Mouse (Mus musculus) lung, embryonic 15.5 days (tissue): ENCODE results near the gene Mybpc2. TPM values are rescaled to one million over a fixed set of nuclear protein-coding genes. Genes with fewer than 3 reads are reported as not detected.

ENCODE experiments used
- ATAC-seq: fragments of 200-750 bp; cut with Nextera tagmentation; 2 replicates; pipeline ENCODE4 v1.8.0; 2017; ENCODE audit warnings: moderate number of reproducible peaks, borderline replicate concordance; ENCODE audit not compliant: low FRiP score, low TSS enrichment; ENCODE audit errors: extremely low read depth
- H3K27ac ChIP-seq: fragments of 300-500 bp; sonication (generic); 2 replicates; pipeline ENCODE4 v1.5.1; 2015; ENCODE audit warnings: moderate library complexity, mild to moderate bottlenecking, inconsistent platforms
- H3K27me3 ChIP-seq: fragments of 300-500 bp; sonication (generic); 2 replicates; pipeline ENCODE4 v1.6.1; 2015; ENCODE audit warnings: inconsistent platforms
- H3K36me3 ChIP-seq: fragments of 300-500 bp; sonication (generic); 2 replicates; pipeline ENCODE4 v1.6.1; 2015; ENCODE audit warnings: inconsistent platforms
- H3K4me1 ChIP-seq: fragments of 300-500 bp; sonication (generic); 2 replicates; pipeline ENCODE4 v1.6.1; 2015; ENCODE audit warnings: inconsistent platforms
- H3K4me2 ChIP-seq: fragments of 300-500 bp; sonication (generic); 2 replicates; pipeline ENCODE4 v1.6.1; 2015; ENCODE audit warnings: inconsistent platforms, mild to moderate bottlenecking, moderate library complexity
- H3K4me3 ChIP-seq: fragments of 300-500 bp; sonication (generic); 2 replicates; pipeline ENCODE4 v1.5.1; 2015; ENCODE audit warnings: mild to moderate bottlenecking, inconsistent platforms
- H3K9ac ChIP-seq: fragments of 300-500 bp; sonication (generic); 2 replicates; pipeline ENCODE4 v1.6.1; 2015; ENCODE audit warnings: inconsistent platforms
- H3K9me3 ChIP-seq: fragments of 300-500 bp; sonication (generic); 2 replicates; pipeline ENCODE4 v1.6.1; 2016; ENCODE audit warnings: inconsistent platforms
- WGBS: fragments of 180-500 bp; shearing (Covaris S2); methylation state at CpG from one replicate; pipeline ENCODE4 v1.1.7; 2015; 5-methylcytosine and 5-hydroxymethylcytosine counted together
- polyA plus RNA-seq: library from polyadenylated mRNA; unstranded; fragments of >200 nt; fragmentation: Nextera tagmentation; extraction: Ambion mirVana; gene quantifications from 2 replicates; pipeline ENCODE4 v1.2.1, GENCODE M21; 2015

The Mybpc2 gene
- polyA plus RNA-seq, 1 experiment from 2014 or later = 0.45 TPM

- WGBS = 94% methylated on average over 11 of the region's 11 CpGs
- H3K4me2 ChIP-seq = no peak overlapping the region
Measured at GRCm38 (mm10) chr7:44542555-44542954, 18.1 kb upstream of the Mybpc2 start.

GRCm38 (mm10) chr7:44538756-44539624 is 14.5 kb upstream of the Mybpc2 start:
- no peak overlapping the region for H3K4me2 ChIP-seq
- no peak overlapping the region for H3K4me3 ChIP-seq
- no peak for ATAC-seq
- WGBS = 88% methylated on average over 41 of the region's 41 CpGs
- peaks cover 76% of the 10 kb centered on the region for H3K36me3 ChIP-seq
- no peak overlapping the region for H3K9ac ChIP-seq
- no peaks in the 10 kb centered on the region for H3K4me1 ChIP-seq
- no peaks in the 10 kb centered on the region for H3K9me3 ChIP-seq
- H3K27ac ChIP-seq = no peak overlapping the region
- H3K27me3 ChIP-seq = no peaks in the 10 kb centered on the region

More at GRCm38 (mm10) chr7:44542555-44542954, 18.1 kb upstream of the Mybpc2 start:
- H3K9ac ChIP-seq = no peak overlapping the region
- H3K4me3 ChIP-seq = no peak overlapping the region
- no peaks in the 10 kb centered on the region for H3K9me3 ChIP-seq
- peaks cover 7% of the 10 kb centered on the region for H3K4me1 ChIP-seq
- no peaks in the 10 kb centered on the region for H3K27me3 ChIP-seq
- H3K27ac ChIP-seq = no peak overlapping the region
- peaks cover 46% of the 10 kb centered on the region for H3K36me3 ChIP-seq
- no peak for ATAC-seq

DNA sequence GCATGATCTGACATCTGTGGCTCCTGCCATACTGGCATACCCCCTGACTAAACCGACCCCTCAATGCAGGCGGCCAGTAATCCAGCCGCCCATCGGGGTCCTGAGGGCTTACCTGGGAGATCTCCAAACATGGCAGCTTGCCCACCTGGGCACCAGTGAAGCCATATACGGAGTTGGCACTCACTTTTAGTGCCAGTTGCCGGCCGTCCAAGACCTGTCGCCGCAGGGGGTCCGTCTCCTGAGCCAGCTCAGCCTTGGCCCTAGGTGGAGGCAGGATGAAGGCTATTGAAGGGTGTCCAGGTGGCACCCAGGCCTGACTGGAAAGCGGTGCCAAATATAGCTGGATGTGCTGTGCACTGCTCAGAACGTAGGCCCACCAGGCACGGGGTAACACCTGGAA is 13.0 kb upstream of the Mybpc2 start:
- Histone ChIP-seq H3K9me3 (no peaks in the 10 kb centered on the region), H3K4me1 (no peaks in the 10 kb centered on the region), H3K4me3 (no peak overlapping the region), H3K9ac (no peak overlapping the region), H3K27ac (no peak overlapping the region), H3K4me2 (no peak overlapping the region), H3K36me3 (peaks cover 84% of the 10 kb centered on the region), H3K27me3 (no peaks in the 10 kb centered on the region)
- ATAC-seq = no peak
- 92% methylated on average over 13 of the region's 13 CpGs for WGBS

GRCm38 (mm10) chr7:44537009-44537408 is 12.6 kb upstream of the Mybpc2 start:
- Histone ChIP-seq H3K9ac (no peak overlapping the region), H3K4me3 (no peak overlapping the region), H3K4me2 (no peak overlapping the region), H3K36me3 (peaks cover 81% of the 10 kb centered on the region), H3K27ac (no peak overlapping the region), H3K27me3 (no peaks in the 10 kb centered on the region), H3K4me1 (no peaks in the 10 kb centered on the region), H3K9me3 (no peaks in the 10 kb centered on the region)
- no peak for ATAC-seq
- WGBS = 68% methylated on average over 7 of the region's 7 CpGs

DNA sequence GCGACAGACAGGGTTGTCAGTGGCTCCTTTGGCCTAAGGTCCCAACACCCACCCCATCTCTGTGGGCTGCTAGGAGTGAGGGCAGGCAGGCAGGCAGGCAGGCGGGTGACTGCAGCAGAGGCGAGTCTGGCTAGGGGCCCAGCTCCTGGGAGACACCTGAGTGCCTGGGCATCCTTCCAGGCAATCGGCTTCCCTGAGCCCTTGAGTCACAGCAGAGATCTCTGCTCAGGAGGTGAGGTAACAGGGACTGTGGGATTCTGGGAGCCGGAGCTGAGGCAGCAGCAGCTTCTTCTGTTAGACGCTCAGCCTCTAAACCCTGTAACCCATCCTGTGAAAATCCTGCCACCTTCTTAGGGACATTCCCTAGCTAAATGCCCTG is 12.1 kb upstream of the Mybpc2 start:
- Histone ChIP-seq H3K27me3 (no peaks in the 10 kb centered on the region), H3K36me3 (peaks cover 79% of the 10 kb centered on the region), H3K4me2 (no peak overlapping the region), H3K4me3 (no peak overlapping the region), H3K4me1 (no peaks in the 10 kb centered on the region), H3K9me3 (no peaks in the 10 kb centered on the region), H3K9ac (no peak overlapping the region), H3K27ac (no peak overlapping the region)
- no peak for ATAC-seq
- WGBS = 80% methylated on average over 6 of the region's 6 CpGs

DNA sequence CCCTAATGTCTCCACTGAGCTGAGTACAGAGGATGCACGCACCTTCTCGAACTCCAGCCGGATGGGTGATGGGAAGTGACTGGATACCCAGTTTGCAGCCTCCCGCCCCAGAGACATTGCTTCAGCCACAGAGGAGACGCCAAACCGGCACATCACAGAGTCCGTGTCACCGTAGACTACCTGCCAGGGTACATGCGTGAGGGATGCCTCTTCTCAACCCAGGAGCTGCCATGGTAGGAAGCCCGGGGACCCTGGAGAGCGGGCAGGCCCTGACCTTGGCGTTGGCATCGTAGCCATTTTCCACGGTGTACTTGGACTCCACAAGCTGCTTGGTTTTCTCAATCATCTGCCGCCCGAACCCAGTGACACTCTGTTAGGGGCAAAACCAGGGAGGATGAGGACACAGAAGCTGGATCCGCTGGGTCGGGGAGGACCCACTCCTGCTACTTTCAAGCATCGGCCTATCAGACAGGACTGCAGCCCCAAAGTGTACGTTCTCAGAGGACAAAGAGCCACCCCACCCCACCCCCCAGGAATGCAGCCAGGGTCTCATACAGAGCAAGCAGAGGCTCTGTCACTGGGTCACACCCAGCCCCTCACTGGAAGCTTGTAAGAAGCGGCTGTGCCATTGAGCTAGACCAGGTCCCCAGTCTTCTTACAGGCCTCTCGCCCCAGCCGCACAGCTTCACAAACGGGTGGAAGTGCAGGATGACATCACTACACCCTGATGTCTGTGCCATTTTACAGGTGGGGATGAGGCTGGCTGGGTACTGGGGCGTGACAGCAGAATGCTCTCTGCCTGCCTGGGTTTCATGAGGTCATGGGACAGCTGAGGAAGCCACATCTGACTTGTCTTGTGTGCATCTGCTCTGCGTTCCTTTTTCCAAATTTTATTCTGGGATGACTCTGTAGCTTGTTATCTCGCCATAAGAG is 11.5 kb upstream of the Mybpc2 start:
- peaks cover 72% of the 10 kb centered on the region for H3K36me3 ChIP-seq
- H3K9me3 ChIP-seq = no peaks in the 10 kb centered on the region
- no peak for ATAC-seq
- 90% methylated on average over 27 of the region's 27 CpGs for WGBS
- no peak overlapping the region for H3K4me3 ChIP-seq
- H3K27me3 ChIP-seq = no peaks in the 10 kb centered on the region
- no peaks in the 10 kb centered on the region for H3K4me1 ChIP-seq
- no peak overlapping the region for H3K27ac ChIP-seq
- no peak overlapping the region for H3K9ac ChIP-seq
- no peak overlapping the region for H3K4me2 ChIP-seq

DNA sequence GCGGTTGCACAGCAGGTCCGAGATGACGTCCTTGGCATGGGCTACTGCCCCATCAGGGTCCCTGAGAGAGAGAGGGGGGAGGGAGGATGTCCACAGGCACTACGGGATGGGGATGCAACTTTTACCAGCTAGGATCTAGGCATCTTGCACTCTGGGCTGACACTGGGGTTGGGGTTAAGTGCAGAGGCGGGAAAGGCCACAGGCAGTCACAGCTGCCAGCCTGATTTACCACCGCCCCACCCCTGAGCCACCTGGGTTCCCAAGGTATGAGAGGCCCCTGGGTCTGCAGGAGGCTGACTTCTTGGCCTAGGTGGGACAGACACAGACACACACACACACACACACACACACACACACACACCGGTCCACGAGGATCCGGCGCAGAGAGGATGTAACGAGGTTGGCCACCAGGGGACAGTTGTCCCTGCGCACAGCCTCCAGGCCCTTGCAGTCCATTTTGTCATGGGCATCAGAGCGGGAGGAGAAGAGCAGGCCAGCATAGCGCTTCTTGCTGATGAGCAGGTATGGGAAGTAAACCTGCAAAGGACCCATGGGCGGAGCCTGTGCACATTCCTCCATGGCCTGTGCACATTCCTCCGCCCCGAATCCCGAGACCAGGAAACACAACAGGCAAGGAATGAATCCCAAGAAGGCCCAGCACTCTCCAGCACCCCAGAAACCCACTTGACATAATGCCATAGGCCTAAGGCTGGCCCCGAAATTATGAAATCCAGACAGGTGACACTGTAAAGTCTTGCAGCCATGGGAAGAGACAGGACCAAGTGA is 10.4 kb upstream of the Mybpc2 start:
- Histone ChIP-seq H3K4me3 (no peak overlapping the region), H3K9me3 (no peaks in the 10 kb centered on the region), H3K27ac (no peak overlapping the region), H3K36me3 (peaks cover 63% of the 10 kb centered on the region), H3K4me2 (no peak overlapping the region), H3K9ac (no peak overlapping the region), H3K4me1 (no peaks in the 10 kb centered on the region), H3K27me3 (no peaks in the 10 kb centered on the region)
- ATAC-seq = no peak
- WGBS = 79% methylated on average over 19 of the region's 19 CpGs

GRCm38 (mm10) chr7:44534242-44534641 is 9.8 kb upstream of the Mybpc2 start:
- Histone ChIP-seq H3K9ac (no peak overlapping the region), H3K27ac (no peak overlapping the region), H3K4me1 (no peaks in the 10 kb centered on the region), H3K27me3 (peaks cover 3% of the 10 kb centered on the region; the same call in 1 of the 2 replicates), H3K9me3 (no peaks in the 10 kb centered on the region), H3K4me3 (no peak overlapping the region), H3K36me3 (peaks cover 57% of the 10 kb centered on the region), H3K4me2 (no peak overlapping the region)
- 89% methylated on average over 13 of the region's 13 CpGs for WGBS
- ATAC-seq = no peak

DNA sequence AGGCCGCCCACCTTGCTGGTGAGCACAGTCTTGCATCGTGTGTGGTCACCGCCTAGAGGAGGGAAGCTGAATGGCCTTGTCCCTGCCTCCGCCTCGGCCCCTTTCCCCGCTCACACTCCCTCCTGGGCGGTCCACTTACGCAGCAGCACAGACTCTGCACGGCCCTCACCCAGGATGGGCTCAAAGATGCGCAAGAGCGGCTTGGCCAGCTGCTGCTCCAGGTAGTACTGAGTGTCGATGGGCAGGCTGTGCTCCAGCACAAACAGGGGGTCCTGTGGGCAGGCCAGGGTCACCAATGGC is 9.2 kb upstream of the Mybpc2 start:
- H3K27me3 ChIP-seq = peaks cover 8% of the 10 kb centered on the region
- H3K27ac ChIP-seq = no peak overlapping the region
- H3K4me3 ChIP-seq = no peak overlapping the region
- no peak for ATAC-seq
- no peak overlapping the region for H3K4me2 ChIP-seq
- peaks cover 52% of the 10 kb centered on the region for H3K36me3 ChIP-seq
- H3K9me3 ChIP-seq = no peaks in the 10 kb centered on the region
- H3K9ac ChIP-seq = no peak overlapping the region
- WGBS = 80% methylated on average over 12 of the region's 12 CpGs
- no peaks in the 10 kb centered on the region for H3K4me1 ChIP-seq

- no peak overlapping the region for H3K4me2 ChIP-seq
- no peak overlapping the region for H3K4me3 ChIP-seq
- no peaks in the 10 kb centered on the region for H3K9me3 ChIP-seq
- no peak for ATAC-seq
- no peaks in the 10 kb centered on the region for H3K4me1 ChIP-seq
- 80% methylated on average over 29 of the region's 29 CpGs for WGBS
- H3K27me3 ChIP-seq = peaks cover 13% of the 10 kb centered on the region
- H3K36me3 ChIP-seq = peaks cover 46% of the 10 kb centered on the region
- H3K27ac ChIP-seq = no peak overlapping the region
- no peak overlapping the region for H3K9ac ChIP-seq
Measured at GRCm38 (mm10) chr7:44532918-44533745, 8.7 kb upstream of the Mybpc2 start.
